Mouse (Mus musculus) neural tube, embryonic 11.5 days (tissue): Measurements from ENCODE around the gene Gm13698. TPM values are rescaled to one million over a fixed set of nuclear protein-coding genes. Genes with fewer than 3 reads are reported as not detected.
"Not testable (repeated sequence)": the region's sequence is repeated elsewhere in the genome, so short reads cannot be mapped to it uniquely, and the experiment has no call there.

Experiments
- ATAC-seq: fragments of 200-750 bp; cut with Nextera tagmentation; 2 replicates; pipeline ENCODE4 v1.8.0; 2017; ENCODE audit warnings: moderate number of reproducible peaks, mild to moderate bottlenecking, moderate TSS enrichment, moderate library complexity; ENCODE audit not compliant: insufficient read depth, low FRiP score, low TSS enrichment
- DNase-seq: peaks from one replicate; pipeline ENCODE4 v3.0.0-alpha.2; 2015; ENCODE audit warnings: low spot score
- H3K27ac ChIP-seq: fragments of 300-500 bp; sonication (generic); 2 replicates; pipeline ENCODE4 v1.5.1; 2014; ENCODE audit warnings: low read depth, mild to moderate bottlenecking, low read length
- H3K27me3 ChIP-seq: fragments of 300-500 bp; sonication (generic); 2 replicates; pipeline ENCODE4 v1.6.1; 2014; ENCODE audit warnings: mild to moderate bottlenecking, low read length, mixed read lengths; ENCODE audit not compliant: control insufficient read depth, insufficient read depth
- H3K36me3 ChIP-seq: fragments of 300-500 bp; sonication (generic); 2 replicates; pipeline ENCODE4 v1.6.1; 2014; ENCODE audit warnings: mild to moderate bottlenecking, low read length, moderate library complexity, mixed read lengths; ENCODE audit not compliant: control insufficient read depth, insufficient read depth
- H3K4me1 ChIP-seq: fragments of 300-500 bp; sonication (generic); 2 replicates; pipeline ENCODE4 v1.6.1; 2014; ENCODE audit warnings: low read length, mixed read lengths; ENCODE audit not compliant: control insufficient read depth, insufficient read depth
- H3K4me2 ChIP-seq: fragments of 300-500 bp; sonication (generic); 2 replicates; pipeline ENCODE4 v1.6.1; 2014; ENCODE audit warnings: low read depth, mild to moderate bottlenecking, moderate library complexity
- H3K4me3 ChIP-seq: fragments of 300-500 bp; sonication (generic); 2 replicates; pipeline ENCODE4 v1.5.1; 2014; ENCODE audit warnings: low read depth, low read length
- H3K9ac ChIP-seq: fragments of 300-500 bp; sonication (generic); 2 replicates; pipeline ENCODE4 v1.6.1; 2014; ENCODE audit warnings: mild to moderate bottlenecking, low read length
- H3K9me3 ChIP-seq: fragments of 300-500 bp; sonication (generic); 2 replicates; pipeline ENCODE4 v1.6.1; 2016; ENCODE audit warnings: low read length; ENCODE audit not compliant: control insufficient read depth
- WGBS: fragments of 180-500 bp; shearing (Covaris S2); extraction: QIAGEN DNeasy Blood & Tissue Kit; methylation state at CpG from one replicate; pipeline ENCODE4 v1.1.7; 2014; 5-methylcytosine and 5-hydroxymethylcytosine counted together
- polyA plus RNA-seq: library from polyadenylated mRNA; unstranded; fragments of >200 nt; fragmentation: Nextera tagmentation; extraction: Ambion mirVana; gene quantifications from 2 replicates; pipeline ENCODE4 v1.2.1, GENCODE M21; 2014

Gene Gm13698
- polyA plus RNA-seq, 1 experiment from 2014 or later: not detected

DNA sequence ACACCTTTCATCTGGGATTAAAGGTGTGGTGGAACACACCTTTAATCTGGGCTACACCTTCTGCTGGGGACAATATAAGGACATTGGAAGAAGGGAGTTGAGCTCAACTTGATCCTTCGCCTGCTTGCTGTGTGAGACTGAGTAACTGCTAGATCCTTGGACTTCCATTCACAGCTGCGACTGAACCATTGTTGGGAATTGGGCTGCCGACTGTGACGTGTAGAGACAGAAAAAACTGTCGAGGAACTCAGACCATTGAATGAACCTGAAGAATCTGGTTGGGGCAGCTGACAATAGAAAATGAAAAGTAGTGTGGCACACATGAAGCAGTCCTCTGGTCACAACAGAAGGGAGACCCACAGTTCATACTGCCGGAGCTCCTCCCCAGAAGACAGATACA, 28.9 kb downstream of the Gm13698 start, which contains the start of gene Gm13697:
Gene Gm13697 (plus strand): TSS at position 301 of the 400 bp plus-strand sequence.
- H3K9ac ChIP-seq, H3K9me3 ChIP-seq, ATAC-seq, H3K27ac ChIP-seq, DNase-seq, H3K4me1 ChIP-seq, H3K4me3 ChIP-seq, H3K4me2 ChIP-seq, H3K36me3 ChIP-seq, H3K27me3 ChIP-seq: not testable (repeated sequence)
- no CpG with 5 or more reads among the region's 6 CpGs for WGBS

DNA sequence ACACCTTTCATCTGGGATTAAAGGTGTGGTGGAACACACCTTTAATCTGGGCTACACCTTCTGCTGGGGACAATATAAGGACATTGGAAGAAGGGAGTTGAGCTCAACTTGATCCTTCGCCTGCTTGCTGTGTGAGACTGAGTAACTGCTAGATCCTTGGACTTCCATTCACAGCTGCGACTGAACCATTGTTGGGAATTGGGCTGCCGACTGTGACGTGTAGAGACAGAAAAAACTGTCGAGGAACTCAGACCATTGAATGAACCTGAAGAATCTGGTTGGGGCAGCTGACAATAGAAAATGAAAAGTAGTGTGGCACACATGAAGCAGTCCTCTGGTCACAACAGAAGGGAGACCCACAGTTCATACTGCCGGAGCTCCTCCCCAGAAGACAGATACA, 34.8 kb downstream of the Gm13698 start, which contains the start of gene Gm13691:
Gene Gm13691 (plus strand): TSS at position 301 of the 400 bp plus-strand sequence.
- H3K27me3 ChIP-seq, ATAC-seq, H3K9me3 ChIP-seq, DNase-seq, H3K4me1 ChIP-seq, H3K27ac ChIP-seq, H3K9ac ChIP-seq, H3K4me2 ChIP-seq, H3K4me3 ChIP-seq, H3K36me3 ChIP-seq: not testable (repeated sequence)
- WGBS: no CpG with 5 or more reads among the region's 6 CpGs

DNA sequence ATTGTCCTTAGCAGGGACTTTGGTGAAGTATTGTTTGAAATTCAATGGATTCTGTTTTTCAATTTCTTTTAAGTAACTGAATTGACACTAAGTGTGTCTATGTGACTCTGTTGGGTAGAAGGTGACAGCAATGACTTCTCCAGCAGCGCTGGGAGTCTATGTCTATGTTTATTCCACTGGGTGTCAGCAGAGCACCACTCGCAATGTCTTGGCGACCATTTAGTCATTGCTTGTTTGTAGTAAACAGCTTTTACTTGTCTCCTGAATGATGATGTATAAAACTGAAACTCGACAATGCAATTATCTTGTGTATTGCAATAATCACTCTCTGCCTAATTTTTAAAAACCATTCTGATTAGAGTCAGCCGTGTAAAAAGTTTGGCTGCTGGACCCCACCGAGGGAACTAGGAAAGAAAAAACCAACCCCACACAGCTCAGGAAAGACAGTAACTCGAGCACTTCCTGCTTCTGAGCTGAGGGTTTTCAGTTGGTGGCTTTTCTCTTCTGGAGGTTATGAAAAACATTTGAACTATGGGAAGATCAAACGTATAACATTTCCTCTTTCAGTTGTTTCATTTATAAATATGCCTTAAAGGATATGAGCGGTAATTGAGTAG, 38.3 kb downstream of the Gm13698 start:
- 61% methylated on average over 7 of the region's 9 CpGs for WGBS
- H3K9ac ChIP-seq: not testable (repeated sequence)

GRCm38 (mm10) chr2:83994526-83994925, 39.0 kb downstream of the Gm13698 start:
- H3K9me3 ChIP-seq, H3K27me3 ChIP-seq, H3K4me3 ChIP-seq, H3K36me3 ChIP-seq, H3K9ac ChIP-seq, H3K4me1 ChIP-seq, H3K4me2 ChIP-seq, DNase-seq, ATAC-seq, H3K27ac ChIP-seq: not testable (repeated sequence)
- WGBS: no CpG with 5 or more reads among the region's 3 CpGs

More for the DNA sequence above, 38.3 kb downstream of the Gm13698 start:
- H3K4me3 ChIP-seq, H3K27me3 ChIP-seq, ATAC-seq, H3K36me3 ChIP-seq, H3K9me3 ChIP-seq, H3K4me1 ChIP-seq, H3K27ac ChIP-seq, DNase-seq, H3K4me2 ChIP-seq: not testable (repeated sequence)

Other genes with a start within 250 kb of the Gm13698 start
- 46.7 and 55.8 TPM in 2 replicates for gene Itgav, start 231.3 kb upstream of the Gm13698 start, polyA plus RNA-seq
- gene Fam171b, start 143.1 kb upstream of the Gm13698 start, polyA plus RNA-seq: 64.0 and 73.0 TPM in 2 replicates
- not detected in 2 replicates for gene Zswim2, start 14.5 kb upstream of the Gm13698 start, polyA plus RNA-seq
- gene Gm13693, start 5.8 kb downstream of the Gm13698 start, polyA plus RNA-seq: not detected in 2 replicates
- not detected in 2 replicates for gene Gm13695, start 11.6 kb downstream of the Gm13698 start, polyA plus RNA-seq
- gene Gm13696, start 17.4 kb downstream of the Gm13698 start, polyA plus RNA-seq: not detected in 2 replicates
- gene Gm13694, start 23.2 kb downstream of the Gm13698 start, polyA plus RNA-seq: not detected in 2 replicates
- not detected in 2 replicates for gene Gm13697, start 29.1 kb downstream of the Gm13698 start, polyA plus RNA-seq
- not detected in 2 replicates for gene Gm13691, start 34.9 kb downstream of the Gm13698 start, polyA plus RNA-seq